Mouse (Mus musculus) stomach, embryonic 14.5 days (tissue): ENCODE measurements around the gene Krt80. TPM values are rescaled to one million over a fixed set of nuclear protein-coding genes. Genes with fewer than 3 reads are reported as not detected.
A peak's percentile ranks its signal among the peaks of the same experiment; 100 is the strongest.

ENCODE experiments used
- ATAC-seq: fragments of 200-750 bp; cut with Nextera tagmentation; 2 replicates; pipeline ENCODE4 v1.8.0; 2017; ENCODE audit warnings: low read depth, moderate TSS enrichment; ENCODE audit not compliant: insufficient number of reproducible peaks, insufficient read depth, low FRiP score
- H3K27ac ChIP-seq: fragments of 300-500 bp; sonication (generic); 2 replicates; pipeline ENCODE4 v1.5.1; 2014; ENCODE audit warnings: mild to moderate bottlenecking, low read length, moderate library complexity, mixed read lengths
- H3K27me3 ChIP-seq: fragments of 300-500 bp; sonication (generic); 2 replicates; pipeline ENCODE4 v1.6.1; 2014; ENCODE audit warnings: low read length, control low read depth, mixed read lengths; ENCODE audit not compliant: control insufficient read depth, insufficient read depth
- H3K36me3 ChIP-seq: fragments of 300-500 bp; sonication (generic); 2 replicates; pipeline ENCODE4 v1.6.1; 2014; ENCODE audit warnings: mild to moderate bottlenecking, control low read depth, low read length, moderate library complexity, mixed read lengths; ENCODE audit not compliant: control insufficient read depth, insufficient read depth
- H3K4me1 ChIP-seq: fragments of 300-500 bp; sonication (generic); 2 replicates; pipeline ENCODE4 v1.6.1; 2014; ENCODE audit warnings: low read length, control low read depth, mixed read lengths; ENCODE audit not compliant: control insufficient read depth, insufficient read depth
- H3K4me2 ChIP-seq: fragments of 300-500 bp; sonication (generic); replicated peaks from 2 replicates; pipeline ENCODE4 v1.6.1; 2014; ENCODE audit warnings: low read depth, low read length, control low read depth
- H3K4me3 ChIP-seq: fragments of 300-500 bp; sonication (generic); 2 replicates; pipeline ENCODE4 v1.5.1; 2014; ENCODE audit warnings: low read depth, low read length, control low read depth
- H3K9ac ChIP-seq: fragments of 300-500 bp; sonication (generic); replicated peaks from 2 replicates; pipeline ENCODE4 v1.6.1; 2014; ENCODE audit warnings: low read depth, mild to moderate bottlenecking, control low read depth, low read length, moderate library complexity, mixed read lengths
- H3K9me3 ChIP-seq: fragments of 300-500 bp; sonication (generic); 2 replicates; pipeline ENCODE4 v1.6.1; 2016; ENCODE audit warnings: low read depth, low read length, control low read depth; ENCODE audit not compliant: control insufficient read depth
- WGBS: fragments of 180-500 bp; shearing (Covaris S2); extraction: QIAGEN DNeasy Blood & Tissue Kit; methylation state at CpG from one replicate; pipeline ENCODE4 v1.1.7; 2014; 5-methylcytosine and 5-hydroxymethylcytosine counted together
- polyA plus RNA-seq: library from polyadenylated mRNA; unstranded; fragments of >200 nt; fragmentation: Nextera tagmentation; extraction: Ambion mirVana; gene quantifications from 2 replicates; pipeline ENCODE4 v1.2.1, GENCODE M21; 2014

Gene Krt80
- polyA plus RNA-seq, 1 experiment from 2014 or later = 2.4 TPM

DNA sequence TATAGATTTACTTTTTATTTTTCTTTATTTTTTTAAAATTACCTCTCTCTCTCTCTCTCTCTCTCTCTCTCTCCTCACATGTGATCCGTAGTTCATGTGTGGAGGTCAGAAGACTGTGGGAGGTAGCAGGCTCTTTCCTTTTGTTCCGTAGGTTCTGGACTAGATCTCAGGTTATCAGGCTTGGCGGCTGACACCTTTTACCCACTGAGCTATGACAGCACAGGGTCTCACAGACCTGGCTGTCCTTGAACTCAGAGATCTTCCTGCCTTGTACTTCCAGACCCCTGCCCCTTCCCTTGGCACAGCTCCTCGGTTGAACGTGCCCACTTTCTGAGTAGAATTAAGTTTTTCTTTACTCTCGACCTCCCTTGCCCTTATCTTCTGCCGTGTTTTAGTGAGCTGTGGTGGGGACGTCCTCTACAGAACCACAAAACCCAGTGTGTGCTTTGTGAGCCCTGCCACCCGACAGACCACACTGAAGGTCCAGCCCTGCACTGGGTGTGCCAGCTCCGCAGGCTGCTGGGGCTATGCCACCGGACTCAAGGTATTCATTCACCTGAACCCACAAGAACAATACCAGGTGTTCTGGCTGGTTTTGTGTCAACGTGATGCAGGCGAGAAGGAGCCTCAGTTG, 53.6 kb downstream of the Krt80 start:
- no peak overlapping the region for H3K27ac ChIP-seq
- 54% methylated on average over 13 of the region's 13 CpGs for WGBS
- H3K4me3 ChIP-seq = 0 out of 2 replicates have a peak overlapping the region, but pooled peaks have one; percentile 13
- peak overlapping the region; percentile 39 for H3K4me2 ChIP-seq
- no peak overlapping the region for H3K9ac ChIP-seq
- no peaks in the 10 kb centered on the region for H3K36me3 ChIP-seq
- peaks cover 20% of the 10 kb centered on the region; the same call in 1 of the 2 replicates for H3K4me1 ChIP-seq
- no peaks in the 10 kb centered on the region for H3K27me3 ChIP-seq
- no peaks in the 10 kb centered on the region for H3K9me3 ChIP-seq
- no peak for ATAC-seq

DNA sequence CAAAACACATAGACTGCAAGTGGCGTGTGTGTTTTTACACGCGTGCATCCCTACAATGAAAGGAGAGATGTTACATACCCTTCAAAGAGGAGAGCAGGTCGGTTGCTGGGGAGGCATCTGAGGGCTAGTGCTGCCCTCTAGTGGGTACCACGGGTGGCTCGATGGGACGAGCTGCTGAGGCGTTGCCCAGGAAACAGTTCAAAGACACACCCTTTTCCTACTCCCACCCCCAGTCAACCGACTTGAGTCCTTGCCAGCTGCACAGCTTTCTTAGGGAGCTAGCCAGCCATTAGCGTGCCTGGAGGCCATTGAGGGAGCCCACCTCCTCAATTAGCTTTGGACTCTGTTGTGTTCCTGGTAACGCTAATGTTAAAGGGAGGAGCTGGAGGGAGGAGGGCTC, 54.1 kb downstream of the Krt80 start:
- H3K27ac ChIP-seq = no peak overlapping the region
- H3K4me2 ChIP-seq = peak overlapping the region; percentile 39
- 2% methylated on average over 11 of the region's 11 CpGs for WGBS
- H3K27me3 ChIP-seq = no peaks in the 10 kb centered on the region
- H3K4me3 ChIP-seq = 0 out of 2 replicates have a peak overlapping the region, but pooled peaks have one; percentile 13
- H3K36me3 ChIP-seq = no peaks in the 10 kb centered on the region
- no peak overlapping the region for H3K9ac ChIP-seq
- peak; percentile 84; the same call in 1 of the 2 replicates for ATAC-seq
- peaks cover 14% of the 10 kb centered on the region; the same call in 1 of the 2 replicates for H3K4me1 ChIP-seq
- H3K9me3 ChIP-seq = no peaks in the 10 kb centered on the region

DNA sequence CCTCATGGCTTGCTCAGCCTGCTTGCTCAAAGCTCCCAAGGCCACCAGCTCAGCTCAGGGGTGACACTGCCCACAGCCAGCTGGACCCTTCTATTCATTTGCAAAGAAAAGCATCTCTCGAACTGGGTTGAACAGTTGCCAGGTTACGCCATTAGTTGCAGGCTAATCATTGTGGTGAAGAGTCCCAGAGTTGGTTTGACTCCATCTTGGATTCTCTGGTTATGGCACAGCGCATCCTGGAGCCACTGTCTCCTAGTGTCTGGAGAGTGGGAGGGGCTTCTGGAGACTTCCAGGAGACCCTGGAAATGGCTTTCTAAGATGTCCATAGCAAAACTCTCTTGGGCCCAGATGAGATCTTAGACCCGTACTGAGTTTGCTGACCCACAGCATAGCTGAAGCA, 54.6 kb downstream of the Krt80 start:
- peaks cover 14% of the 10 kb centered on the region; the same call in 1 of the 2 replicates for H3K4me1 ChIP-seq
- no peak overlapping the region for H3K9ac ChIP-seq
- H3K27ac ChIP-seq = no peak overlapping the region
- WGBS = 86% methylated on average over 4 of the region's 4 CpGs
- no peak overlapping the region for H3K4me3 ChIP-seq
- H3K36me3 ChIP-seq = no peaks in the 10 kb centered on the region
- no peak; the same call in 1 of the 2 replicates for ATAC-seq
- no peaks in the 10 kb centered on the region for H3K9me3 ChIP-seq
- no peak overlapping the region for H3K4me2 ChIP-seq
- no peaks in the 10 kb centered on the region for H3K27me3 ChIP-seq

DNA sequence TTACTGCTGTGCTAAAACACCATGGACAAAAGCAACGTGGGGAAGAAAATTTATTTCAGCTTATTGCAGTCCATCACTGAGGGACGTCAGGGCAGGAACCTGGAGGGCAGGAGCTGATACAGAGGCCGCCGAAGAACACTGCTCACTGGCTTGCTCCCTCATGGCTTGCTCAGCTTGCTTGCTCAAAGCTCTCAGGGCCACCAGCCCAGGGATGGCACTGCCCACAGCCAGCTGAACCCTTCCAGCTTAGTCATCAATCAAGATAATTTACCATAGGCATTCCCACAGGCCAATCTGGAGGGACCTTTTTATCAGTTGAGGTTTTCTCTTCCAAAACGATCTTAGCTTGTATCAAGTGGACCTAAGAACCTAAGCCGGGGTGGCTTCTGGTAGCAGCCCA, 58.0 kb downstream of the Krt80 start:
- no peaks in the 10 kb centered on the region for H3K27me3 ChIP-seq
- no peak overlapping the region for H3K4me2 ChIP-seq
- no peak overlapping the region for H3K27ac ChIP-seq
- H3K4me1 ChIP-seq = peaks cover 18% of the 10 kb centered on the region
- H3K4me3 ChIP-seq = no peak overlapping the region
- WGBS = 71% methylated on average over 6 of the region's 6 CpGs
- no peaks in the 10 kb centered on the region for H3K9me3 ChIP-seq
- ATAC-seq = no peak
- H3K36me3 ChIP-seq = no peaks in the 10 kb centered on the region
- H3K9ac ChIP-seq = no peak overlapping the region

DNA sequence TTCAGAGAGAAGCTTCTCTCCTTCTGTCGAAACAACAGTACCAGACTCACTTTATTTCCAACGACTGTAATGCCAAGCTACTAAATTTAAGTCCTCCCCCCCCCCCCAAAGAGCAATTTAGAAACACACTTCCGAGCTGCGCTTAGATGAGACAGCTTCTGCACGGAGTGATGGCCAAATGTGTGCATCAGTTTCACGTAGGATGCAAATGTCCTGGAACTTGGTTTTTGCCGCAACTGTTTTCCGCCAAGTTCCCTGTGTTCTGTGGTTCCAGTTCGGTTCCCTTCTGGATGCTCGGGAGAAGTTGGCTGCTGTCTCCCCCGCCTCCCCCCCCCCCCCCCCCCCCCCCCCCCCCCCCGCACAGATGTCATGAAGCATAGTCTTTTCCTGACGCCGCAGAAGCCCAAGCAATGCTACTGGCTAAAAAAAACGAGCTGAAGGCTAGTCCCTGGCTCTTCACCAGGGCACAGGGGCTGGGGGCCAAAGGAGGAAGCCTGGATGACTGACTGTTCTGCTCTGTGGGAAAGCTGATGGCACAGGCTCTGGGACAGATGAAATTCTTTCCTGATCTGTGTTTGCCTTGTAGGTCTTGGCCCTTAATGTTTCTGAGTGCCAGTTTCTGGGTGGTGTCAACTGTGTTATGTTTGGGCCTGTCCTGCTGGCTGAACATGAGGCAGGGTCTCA, 58.7 kb downstream of the Krt80 start:
- no peaks in the 10 kb centered on the region for H3K27me3 ChIP-seq
- 54% methylated on average over 14 of the region's 15 CpGs for WGBS
- H3K4me3 ChIP-seq = no peak overlapping the region
- H3K27ac ChIP-seq = no peak overlapping the region
- peaks cover 15% of the 10 kb centered on the region for H3K4me1 ChIP-seq
- H3K4me2 ChIP-seq = no peak overlapping the region
- ATAC-seq = no peak
- H3K36me3 ChIP-seq = no peaks in the 10 kb centered on the region
- H3K9ac ChIP-seq = no peak overlapping the region
- H3K9me3 ChIP-seq = no peaks in the 10 kb centered on the region

DNA sequence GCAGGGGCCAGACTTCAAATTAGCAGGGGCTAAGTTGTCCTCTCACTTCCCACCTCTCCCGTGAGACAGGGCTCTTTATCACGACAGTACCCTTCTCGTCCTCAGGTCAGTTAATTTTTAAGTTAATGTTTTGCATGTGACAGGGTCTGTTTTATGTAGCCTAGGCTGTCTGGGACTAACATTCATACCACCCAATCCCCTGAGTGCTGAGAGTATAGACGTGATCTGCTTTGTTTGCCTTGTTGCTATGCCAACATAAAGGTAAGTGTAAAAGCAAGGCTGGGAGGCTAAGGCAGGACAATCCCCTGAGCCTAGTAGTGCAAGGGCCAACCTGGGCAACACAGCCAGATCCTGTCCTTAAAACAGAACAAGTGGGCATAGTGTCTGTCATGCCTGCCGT, 60.5 kb downstream of the Krt80 start:
- ATAC-seq = no peak
- no peaks in the 10 kb centered on the region for H3K9me3 ChIP-seq
- H3K27me3 ChIP-seq = no peaks in the 10 kb centered on the region
- H3K4me3 ChIP-seq = no peak overlapping the region
- no peak overlapping the region for H3K9ac ChIP-seq
- peak overlapping the region; percentile 0; the same call in 1 of the 2 replicates for H3K27ac ChIP-seq
- WGBS = 17% methylated on average over 5 of the region's 5 CpGs
- H3K36me3 ChIP-seq = no peaks in the 10 kb centered on the region
- peaks cover 15% of the 10 kb centered on the region for H3K4me1 ChIP-seq
- H3K4me2 ChIP-seq = no peak overlapping the region

DNA sequence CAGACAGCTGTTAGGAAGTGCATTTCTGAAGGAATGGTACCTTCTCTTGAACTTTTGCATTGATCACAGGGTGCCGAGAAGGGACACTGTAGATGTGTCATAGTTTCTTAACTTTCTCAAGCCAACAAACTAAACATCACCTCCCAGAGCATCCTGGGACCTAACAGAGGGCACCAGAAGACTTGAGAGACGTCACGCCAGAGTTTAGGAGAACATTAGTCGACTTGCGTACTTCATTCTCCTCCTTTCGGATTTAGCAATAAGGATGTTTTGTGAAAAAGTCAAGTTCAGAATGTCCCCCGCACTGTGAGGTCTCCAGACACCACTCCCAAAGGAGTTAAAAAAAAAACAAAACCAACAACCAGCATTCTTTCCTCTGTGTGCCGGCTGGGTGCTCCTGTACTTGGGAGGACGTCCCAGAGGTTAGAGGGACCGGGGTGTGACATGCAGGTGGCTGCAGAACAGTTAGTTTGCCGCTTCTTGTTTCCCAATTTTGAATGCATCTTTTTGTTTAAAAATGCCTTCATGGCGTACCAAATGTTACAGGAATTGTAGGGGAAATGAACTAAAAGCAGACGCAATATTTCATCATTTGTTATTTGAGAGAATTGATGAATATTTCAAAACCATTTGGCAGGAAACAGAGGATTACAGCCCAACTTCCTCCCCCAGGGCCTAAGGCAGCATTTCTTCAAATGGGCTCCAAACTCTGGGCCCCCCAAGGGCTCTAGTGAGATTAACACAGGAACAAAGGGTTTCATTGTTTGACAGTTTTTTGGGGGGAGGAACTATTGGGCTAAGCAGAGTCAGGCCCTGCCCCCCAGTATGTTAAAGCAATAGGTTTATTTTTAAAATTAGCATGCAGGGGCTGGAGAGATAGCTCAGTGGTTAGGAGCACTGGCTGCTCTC, 61.3 kb downstream of the Krt80 start:
- H3K4me1 ChIP-seq = peaks cover 15% of the 10 kb centered on the region
- H3K9me3 ChIP-seq = no peaks in the 10 kb centered on the region
- H3K4me2 ChIP-seq = no peak overlapping the region
- whole genome bisulfite sequencing = 45% methylated on average over 13 of the region's 13 CpGs
- no peak overlapping the region for H3K9ac ChIP-seq
- H3K27me3 ChIP-seq = no peaks in the 10 kb centered on the region
- peak; percentile 42; the same call in 1 of the 2 replicates for ATAC-seq
- no peak overlapping the region for H3K4me3 ChIP-seq
- no peaks in the 10 kb centered on the region for H3K36me3 ChIP-seq
- H3K27ac ChIP-seq = peak overlapping the region; percentile 0; the same call in 1 of the 2 replicates

DNA sequence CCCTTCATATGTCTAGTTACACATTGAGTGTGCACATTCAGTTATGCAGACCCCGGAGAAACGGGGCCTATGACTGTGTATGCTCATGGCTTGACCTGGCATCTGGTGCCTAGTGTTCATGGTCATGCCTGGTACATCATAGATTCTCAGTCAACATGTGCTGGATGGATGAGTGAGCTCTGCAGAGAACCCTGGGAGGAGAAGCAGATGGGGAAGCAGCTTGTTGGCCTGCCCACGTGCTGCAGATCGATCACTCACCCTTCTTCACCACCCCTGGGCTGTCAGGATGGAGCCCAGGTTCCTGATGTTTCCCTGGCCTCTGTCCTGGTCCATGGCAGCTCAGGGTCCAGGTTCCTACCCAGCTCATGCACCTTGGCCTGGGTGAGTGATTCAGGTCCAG, 63.5 kb downstream of the Krt80 start:
- H3K9ac ChIP-seq = no peak overlapping the region
- H3K27ac ChIP-seq = no peak overlapping the region
- H3K4me3 ChIP-seq = no peak overlapping the region
- 87% methylated on average over 4 of the region's 4 CpGs for WGBS
- H3K27me3 ChIP-seq = no peaks in the 10 kb centered on the region
- no peak overlapping the region for H3K4me2 ChIP-seq
- H3K9me3 ChIP-seq = no peaks in the 10 kb centered on the region
- ATAC-seq = no peak
- peaks cover 15% of the 10 kb centered on the region for H3K4me1 ChIP-seq
- no peaks in the 10 kb centered on the region for H3K36me3 ChIP-seq
